Mouse (Mus musculus) C2C12 (cell line): ENCODE data around the gene Mtss1l.

Source experiments
- CTCF ChIP-seq: IDR thresholded peaks from one replicate; pipeline ENCODE4 v1.5.1; 2011; ENCODE audit not compliant: control insufficient read depth, insufficient read depth, insufficient read length
- MYOD1 ChIP-seq: IDR thresholded peaks from one replicate; pipeline ENCODE4 v1.6.1; 2011; ENCODE audit warnings: low read depth; ENCODE audit not compliant: control insufficient read depth, insufficient read length
- MYOG ChIP-seq: IDR thresholded peaks from one replicate; pipeline ENCODE4 v1.6.1; 2011; ENCODE audit not compliant: control insufficient read depth, insufficient read length; ENCODE audit errors: extremely low read depth
- USF1 ChIP-seq: IDR thresholded peaks from one replicate; pipeline ENCODE4 v1.6.1; 2011; ENCODE audit warnings: low read depth, mild to moderate bottlenecking, control low read depth, moderate library complexity

DNA sequence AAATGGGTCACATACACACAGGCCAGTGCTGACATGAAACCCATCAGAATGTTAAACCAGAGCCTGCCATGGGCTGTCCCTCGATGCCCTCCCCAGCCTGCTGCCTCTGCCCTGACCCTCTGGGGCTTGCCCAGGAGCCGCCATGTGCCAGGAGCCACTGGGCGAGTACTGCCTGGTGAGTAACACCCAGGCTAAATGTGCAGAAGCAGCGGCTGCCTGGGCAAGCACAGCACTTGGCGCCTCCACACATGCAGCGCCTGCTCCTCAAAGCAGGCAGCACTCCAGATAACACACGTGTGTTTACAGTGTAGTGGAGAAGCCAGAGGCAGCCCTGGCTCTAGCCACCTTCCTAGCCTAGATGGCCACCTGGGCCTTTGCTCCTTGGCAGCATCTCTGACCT, 8.2 kb upstream of the Mtss1l start:
- no peak for TF ChIP-seq CTCF
- no peak for TF ChIP-seq USF1
- TF ChIP-seq MYOG, result no peak
- no peak for TF ChIP-seq MYOD1
